Mouse (Mus musculus): ENCODE results near the gene Nudt8.

GRCm38 (mm10) chr19:3995505-3995904, 4.9 kb upstream of the Nudt8 start:
- TF ChIP-seq CTCF (conservative IDR thresholded peaks at IDR 0.05; ENCODE audit: insufficient read depth, insufficient read length, low read depth, low read length) (no peak), POLR2A (IDR thresholded peaks at IDR 0.05; ENCODE audit: low read depth, low read length) (no peak)
